9 mouse cellular contexts compared by ENCODE assay signal in genomic region chr13:10653376-10654085, GRCm38 (mm10).
DNase-seq lines count a peak whose midpoint lies in the region; ATAC-seq and TF ChIP-seq lines count a peak whose summit lies in the region.
"Had no signal": no experiment of that assay in that cellular context is flagged by ENCODE, and none has a peak within 500 bp of the region (broad histone marks: within the 10 kb centered on the region; RNA-seq: fewer than 3 reads in every experiment).

No protein-coding gene starts in this region.

- H3K36me3 ChIP-seq in neural tube, embryonic 13.5 days: no peaks in the 10 kb centered on the region
- no peaks in the 10 kb centered on the region for H3K36me3 ChIP-seq in midbrain, postnatal 0 days (ENCODE audit: insufficient read depth, low read length)
- H3K36me3 ChIP-seq: neural tube, embryonic 12.5 days had no signal

- peak overlapping the region; percentile 47; the same call in 1 of the 2 replicates for H3K27ac ChIP-seq in neural tube, embryonic 13.5 days (replicated peaks)
- no peak overlapping the region for H3K27ac ChIP-seq in midbrain, postnatal 0 days (ENCODE audit: low read depth, low read length)
- H3K27ac ChIP-seq: neural tube, embryonic 12.5 days had no signal

- TF ChIP-seq CTCF in midbrain, postnatal 0 days (IDR thresholded peaks at IDR 0.05): no peak

- H3K4me1 ChIP-seq in neural tube, embryonic 13.5 days (replicated peaks): no peaks in the 10 kb centered on the region
- no peaks in the 10 kb centered on the region for H3K4me1 ChIP-seq in midbrain, postnatal 0 days (ENCODE audit: insufficient read depth, low read length)
- H3K4me1 ChIP-seq: neural tube, embryonic 12.5 days had no signal

- WGBS in neural tube, embryonic 13.5 days: 67% methylated on average over 9 of the region's 9 CpGs
- 28% methylated on average over 9 of the region's 9 CpGs for WGBS in midbrain, postnatal 0 days

- no peak overlapping the region for H3K4me3 ChIP-seq in neural tube, embryonic 13.5 days
- H3K4me3 ChIP-seq in midbrain, postnatal 0 days (ENCODE audit: low read depth, low read length): no peak overlapping the region
- H3K4me3 ChIP-seq: neural tube, embryonic 12.5 days had no signal

- H3K9ac ChIP-seq in neural tube, embryonic 13.5 days: no peak overlapping the region
- no peak overlapping the region for H3K9ac ChIP-seq in midbrain, postnatal 0 days (replicated peaks; ENCODE audit: low read length, poor library complexity, severe bottlenecking)
- H3K9ac ChIP-seq: neural tube, embryonic 12.5 days had no signal

- no peak for ATAC-seq in neural tube, embryonic 13.5 days (ENCODE audit: low read depth)
- peak; percentile 54; the same call in 1 of the 2 replicates for ATAC-seq in midbrain, postnatal 0 days (ENCODE audit: low FRiP score)
- ATAC-seq in inflammation-experienced regulatory T-cells, adult 6 months: no peak

- H3K9me3 ChIP-seq in neural tube, embryonic 13.5 days: no peaks in the 10 kb centered on the region
- no peaks in the 10 kb centered on the region for H3K9me3 ChIP-seq in midbrain, postnatal 0 days (ENCODE audit: low read length)
- H3K9me3 ChIP-seq: neural tube, embryonic 12.5 days had no signal

- peak; percentile 2 for DNase-seq in adrenal gland, postnatal 10 days
- no peak for DNase-seq in adrenal gland, postnatal 4 days (ENCODE audit: low spot score in 2 of 2)
- DNase-seq in neural tube, embryonic 10.5 days (ENCODE audit: extremely low spot score, low spot score): no peak
- DNase-seq in layer of hippocampus, adult 18-20 months (ENCODE audit: low spot score in 2 of 2): peak; percentile 79 to 89
- peak; percentile 80 for DNase-seq in midbrain, postnatal 0 days (ENCODE audit: low spot score)
- DNase-seq in embryo, embryonic 9.5 days (ENCODE audit: extremely low spot score): no peak

- no peak overlapping the region for H3K4me2 ChIP-seq in neural tube, embryonic 13.5 days
- no peak overlapping the region for H3K4me2 ChIP-seq in midbrain, postnatal 0 days (ENCODE audit: low read depth, low read length, poor library complexity, severe bottlenecking)
- H3K4me2 ChIP-seq: neural tube, embryonic 12.5 days had no signal

- no peaks in the 10 kb centered on the region for H3K27me3 ChIP-seq in neural tube, embryonic 13.5 days
- H3K27me3 ChIP-seq in midbrain, postnatal 0 days (ENCODE audit: insufficient read depth, low read length): no peaks in the 10 kb centered on the region
- H3K27me3 ChIP-seq: neural tube, embryonic 12.5 days had no signal

Comparison
In these comparisons a context has a peak if more than half of its experiments do, and no peak if none do; other contexts are left out.
1. DNase-seq: peak in adrenal gland, postnatal 10 days (single experiment), layer of hippocampus, adult 18-20 months (2 of 2) and midbrain, postnatal 0 days (single experiment); none in adrenal gland, postnatal 4 days (0 of 2), neural tube, embryonic 10.5 days (single experiment) and embryo, embryonic 9.5 days (single experiment).